Mouse (Mus musculus) thymus, postnatal 36 days (tissue): ENCODE measurements around the gene Ppm1d.

Experiments used
- DNase-seq, 2 experiments: peaks; one replicate each; pipeline ENCODE4 v3.0.0; 2022; ENCODE audit warnings: mixed read lengths in 2 of 2

The Ppm1d gene

GRCm38 (mm10) chr11:85334778-85335177 lies 23.7 kb downstream of the Ppm1d start:
- DNase-seq = peak; percentile 62 to 65

DNA sequence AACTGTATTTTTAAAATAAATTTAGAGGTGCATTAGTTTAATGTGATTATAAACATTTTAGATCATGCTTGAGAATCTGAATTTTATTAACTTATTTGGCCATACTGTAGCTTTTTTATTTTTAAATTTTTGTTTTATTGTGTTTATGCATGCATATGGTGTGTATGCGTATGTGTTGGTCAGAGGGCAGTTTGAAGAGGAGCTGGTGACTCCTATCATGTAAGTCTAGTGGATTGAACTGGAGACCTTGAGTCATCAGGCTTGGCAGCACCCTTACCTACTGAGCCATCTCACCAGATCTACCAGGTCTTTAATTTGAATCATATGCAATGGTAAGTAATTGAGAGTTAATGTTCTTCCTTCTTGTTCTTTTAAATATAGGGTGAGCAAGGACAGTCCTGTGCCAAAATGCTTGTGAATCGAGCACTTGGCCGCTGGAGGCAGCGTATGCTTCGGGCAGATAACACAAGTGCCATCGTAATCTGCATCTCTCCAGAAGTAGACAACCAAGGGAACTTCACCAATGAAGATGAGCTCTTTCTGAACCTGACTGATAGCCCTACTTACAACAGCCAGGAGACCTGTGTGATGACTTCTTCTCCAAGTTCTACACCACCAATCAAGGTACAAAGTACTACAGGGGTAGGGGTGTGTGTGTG lies 28.3 kb downstream of the Ppm1d start:
- no peak for DNase-seq

DNA sequence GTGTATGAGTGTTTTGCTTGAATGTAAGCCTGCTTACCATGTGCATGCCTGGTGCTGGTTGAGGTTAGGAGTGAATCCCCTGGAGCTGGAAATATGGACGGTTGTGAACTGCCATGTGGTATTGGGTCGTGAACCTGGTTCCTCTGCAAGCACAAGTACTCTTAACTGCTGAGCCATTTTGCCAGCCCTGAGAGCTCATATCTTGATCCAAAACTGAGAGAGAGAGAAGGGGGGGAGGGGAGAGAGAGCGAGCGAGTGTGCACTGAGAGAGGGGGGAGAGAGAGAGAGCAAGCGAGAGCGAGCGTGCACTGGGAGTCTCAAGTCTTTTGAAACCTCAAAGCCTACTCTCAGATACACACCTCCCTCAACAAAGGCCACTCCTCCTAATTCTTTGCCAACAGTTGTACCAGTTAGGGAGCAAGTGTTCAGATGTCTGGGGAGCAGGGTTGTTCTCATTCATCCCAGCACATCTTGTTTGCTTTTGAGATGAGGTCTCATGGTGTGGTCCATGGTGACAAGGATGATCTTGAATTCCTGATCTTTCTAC lies 29.1 kb downstream of the Ppm1d start:
- DNase-seq = no peak

DNA sequence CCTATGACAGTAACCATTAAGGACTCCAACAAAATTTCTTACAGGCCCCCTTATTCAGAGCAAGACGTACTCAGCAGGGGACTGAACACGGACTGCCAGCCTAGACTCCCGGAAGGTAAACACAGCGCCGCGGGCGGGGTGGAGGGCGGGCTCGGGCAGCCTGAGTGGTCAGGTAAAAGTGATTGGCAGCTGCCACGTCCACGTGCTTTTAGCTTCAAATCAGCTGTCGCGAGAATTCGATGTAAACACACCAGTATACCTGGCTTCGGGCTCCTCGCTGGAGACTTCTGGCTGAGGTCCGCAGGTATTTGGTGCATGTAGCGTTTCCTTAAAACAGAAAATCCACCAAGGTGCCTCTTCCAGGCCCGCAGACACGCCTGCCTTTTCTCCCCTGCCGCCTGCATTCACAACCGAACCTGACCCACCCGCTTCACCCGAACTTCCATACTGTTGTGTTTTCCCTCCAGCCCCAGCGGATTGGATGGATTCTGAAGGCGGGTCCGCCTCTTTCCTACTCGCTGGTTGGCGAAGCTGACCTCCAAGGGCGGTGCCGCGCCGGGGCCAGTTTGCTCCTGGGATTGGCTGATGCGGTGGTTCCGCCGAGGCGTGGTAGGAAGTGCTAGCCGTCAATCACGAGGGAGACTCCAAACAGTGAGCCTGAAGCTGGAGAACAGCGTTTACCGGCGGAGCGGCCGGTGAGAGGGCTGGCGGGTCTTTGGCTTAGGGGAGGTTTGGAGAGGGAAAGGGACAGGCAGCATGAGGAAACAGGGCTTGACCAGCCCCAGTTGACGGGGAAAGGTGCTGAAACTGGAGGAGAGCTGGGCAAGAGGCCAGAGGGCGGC lies 41.7 kb downstream of the Ppm1d start, which contains the start of gene Bcas3:
Gene Bcas3 (plus strand): TSS at position 629 of the 842 bp plus-strand sequence.
- peak; percentile 97 to 99 for DNase-seq

- no peak for DNase-seq
These were observed 42.8 kb downstream of the Ppm1d start for GRCm38 (mm10) chr11:85353819-85354218.

DNA sequence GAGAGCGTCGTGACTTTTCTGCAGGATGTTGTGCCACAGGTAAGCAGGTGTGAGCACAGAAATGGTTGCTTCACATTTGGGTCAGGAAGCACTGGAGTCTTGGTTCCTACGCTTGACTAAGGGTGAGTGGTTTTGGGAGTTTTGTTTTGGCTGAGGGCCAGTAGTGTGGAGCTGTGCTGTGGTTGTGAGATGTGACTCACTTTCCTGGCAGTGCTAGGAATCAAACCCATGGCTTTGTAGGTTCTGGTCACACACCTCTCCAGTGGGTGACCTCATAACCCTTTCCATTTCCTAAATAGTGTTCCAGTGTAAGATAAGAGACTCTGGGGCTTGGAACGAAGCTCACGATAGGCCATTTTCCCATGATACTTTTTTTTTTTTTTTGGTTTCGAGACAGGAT lies 48.6 kb downstream of the Ppm1d start:
- no peak for DNase-seq

GRCm38 (mm10) chr11:85361621-85362020 lies 50.6 kb downstream of the Ppm1d start:
- no peak for DNase-seq

DNA sequence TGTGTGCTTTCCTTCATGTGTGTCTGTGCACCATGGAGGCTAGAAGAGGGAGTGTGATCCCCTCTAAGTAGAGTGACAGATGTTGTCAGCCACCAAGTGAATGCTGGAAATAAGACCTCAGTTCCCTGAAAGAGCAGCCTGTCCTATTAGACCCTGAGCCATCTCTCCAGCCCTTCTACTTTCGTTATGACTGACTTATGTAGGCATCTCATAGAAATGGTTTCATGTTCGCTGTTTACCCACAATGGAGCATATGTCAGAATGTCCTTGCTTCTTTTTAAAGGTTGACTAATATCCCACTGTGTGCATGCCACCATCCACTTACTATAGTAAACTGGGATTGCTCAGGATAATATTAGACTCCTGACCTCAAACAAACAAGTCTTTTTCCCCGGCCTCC lies 55.1 kb downstream of the Ppm1d start:
- DNase-seq = no peak

GRCm38 (mm10) chr11:85367823-85368222 lies 56.8 kb downstream of the Ppm1d start:
- DNase-seq = no peak

DNA sequence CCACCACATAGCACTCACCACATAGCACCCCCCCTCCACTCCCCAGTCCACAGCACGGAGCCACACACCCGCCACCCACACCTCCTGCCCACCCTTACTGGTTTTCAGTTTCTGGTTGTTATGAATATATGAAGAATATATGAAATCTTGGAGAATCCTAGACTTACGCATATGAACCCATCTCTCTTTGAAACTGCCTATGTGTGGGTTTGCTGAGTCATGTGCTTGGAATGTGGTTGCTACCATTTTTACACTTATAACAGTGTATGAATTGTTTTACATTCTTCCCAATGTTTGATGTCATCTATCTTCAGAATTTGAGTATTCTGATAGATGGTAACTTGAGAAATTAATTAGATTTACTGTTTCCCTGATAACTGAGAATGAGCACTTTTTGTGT lies 68.0 kb downstream of the Ppm1d start:
- DNase-seq = no peak

DNA sequence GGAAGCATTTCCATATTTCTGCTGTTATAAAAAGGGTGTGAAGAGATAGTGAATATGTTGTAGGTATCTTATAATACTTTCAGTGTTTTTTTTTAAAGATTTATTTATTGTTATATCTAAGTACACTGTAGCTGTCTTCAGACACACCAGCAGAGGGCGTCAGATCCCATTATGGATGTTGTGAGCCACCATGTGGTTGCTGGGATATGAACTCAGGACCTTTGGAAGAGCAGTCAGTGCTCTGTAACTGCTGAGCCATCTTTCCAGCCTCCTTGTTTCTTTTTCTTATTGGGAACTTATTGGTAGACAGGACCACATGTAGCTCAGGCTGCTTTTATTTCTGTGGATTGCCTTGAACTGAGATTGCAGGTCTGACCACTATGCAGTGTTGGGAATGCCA lies 69.0 kb downstream of the Ppm1d start:
- no peak for DNase-seq

GRCm38 (mm10) chr11:85382055-85382454 lies 71.0 kb downstream of the Ppm1d start:
- DNase-seq = peak; percentile 56 to 63

GRCm38 (mm10) chr11:85383975-85384821 lies 73.2 kb downstream of the Ppm1d start:
- no peak for DNase-seq

GRCm38 (mm10) chr11:85392179-85392863 lies 81.3 kb downstream of the Ppm1d start:
- no peak for DNase-seq

DNA sequence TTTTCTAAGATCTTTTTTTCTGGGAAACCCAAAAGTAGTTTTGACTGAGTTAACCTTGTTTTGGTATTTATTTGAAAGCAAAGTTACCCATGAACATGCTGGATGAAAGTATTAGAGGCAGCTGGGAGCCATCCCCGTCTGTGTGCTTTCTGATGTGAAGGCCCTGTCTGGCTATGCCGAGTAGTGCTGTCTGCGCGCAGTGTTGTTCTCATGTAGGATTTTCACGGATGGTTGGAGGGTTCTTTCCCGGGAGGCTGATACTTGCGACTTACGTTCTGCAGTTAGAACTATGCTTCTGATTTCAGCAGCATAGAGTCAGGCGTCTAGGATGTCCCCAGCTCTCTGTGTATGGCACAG lies 81.8 kb downstream of the Ppm1d start:
- DNase-seq = no peak

GRCm38 (mm10) chr11:85393990-85394389 lies 82.9 kb downstream of the Ppm1d start:
- no peak for DNase-seq

DNA sequence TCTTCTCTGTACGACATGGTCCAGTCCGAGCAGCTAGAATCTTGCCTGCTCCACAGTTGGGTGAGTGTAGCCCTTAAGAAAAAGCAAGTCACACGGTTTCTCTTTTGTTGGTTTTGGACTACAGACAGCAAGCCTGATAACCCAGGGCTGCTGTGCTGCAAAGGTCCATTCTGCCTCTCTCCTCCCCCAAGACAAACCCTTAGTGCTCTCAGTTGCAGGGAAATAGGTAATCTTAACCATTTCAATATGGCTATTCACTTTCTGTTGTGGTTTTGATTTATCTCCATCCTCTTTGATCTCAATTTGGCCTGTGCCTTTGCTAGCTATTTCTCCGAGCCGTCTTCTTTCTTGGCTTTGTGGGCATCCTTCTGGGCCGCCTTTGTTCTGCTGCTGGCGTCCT lies 84.3 kb downstream of the Ppm1d start:
- no peak for DNase-seq
